Mouse (Mus musculus) B cell, adult 67 days (primary cell): ENCODE measurements around the gene Gm10717. TPM values are rescaled to one million over a fixed set of nuclear protein-coding genes. Genes with fewer than 3 reads are reported as not detected.

Source experiments
- total RNA-seq, 2 experiments: library from RNA; stranded (reverse); gene quantifications; 4 replicates each; pipeline ENCODE4 v1.2.4; 2023

Gene Gm10717
- 1 to 10 TPM in 1 of 2 experiments, not detected in 1; 2.8 TPM for total RNA-seq

GRCm38 (mm10) chr9:3024912-3025467 is at the start of gene Gm10717:
Gene Gm10717, plus strand, starts transcription at chr9:3025417.

DNA sequence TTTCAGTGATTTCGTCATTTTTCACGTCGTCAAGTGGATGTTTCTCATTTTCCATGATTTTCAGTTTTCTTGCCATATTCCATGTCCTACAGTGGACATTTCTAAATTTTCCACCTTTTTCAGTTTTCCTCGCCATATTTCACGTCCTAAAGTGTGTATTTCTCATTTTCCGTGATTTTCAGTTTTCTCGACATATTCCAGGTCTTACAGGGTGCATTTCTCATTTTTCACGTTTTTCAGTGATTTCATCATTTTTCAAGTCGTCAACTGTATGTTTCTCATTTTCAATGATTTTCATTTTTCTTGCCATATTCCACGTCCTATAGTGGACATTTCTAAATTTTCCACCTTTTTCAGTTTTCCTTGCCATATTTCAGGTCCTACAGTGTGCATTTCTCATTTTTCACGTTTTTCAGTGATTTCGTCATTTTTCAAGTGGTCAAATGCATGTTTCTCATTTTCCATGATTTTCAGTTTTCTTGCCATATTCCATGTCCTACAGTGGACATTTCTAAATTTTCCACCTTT is 24.7 kb upstream of the Gm10717 start, which contains the start of gene Gm10722:
Gene Gm10722, plus strand, starts transcription at position 478 of the 528 bp plus-strand sequence.

DNA sequence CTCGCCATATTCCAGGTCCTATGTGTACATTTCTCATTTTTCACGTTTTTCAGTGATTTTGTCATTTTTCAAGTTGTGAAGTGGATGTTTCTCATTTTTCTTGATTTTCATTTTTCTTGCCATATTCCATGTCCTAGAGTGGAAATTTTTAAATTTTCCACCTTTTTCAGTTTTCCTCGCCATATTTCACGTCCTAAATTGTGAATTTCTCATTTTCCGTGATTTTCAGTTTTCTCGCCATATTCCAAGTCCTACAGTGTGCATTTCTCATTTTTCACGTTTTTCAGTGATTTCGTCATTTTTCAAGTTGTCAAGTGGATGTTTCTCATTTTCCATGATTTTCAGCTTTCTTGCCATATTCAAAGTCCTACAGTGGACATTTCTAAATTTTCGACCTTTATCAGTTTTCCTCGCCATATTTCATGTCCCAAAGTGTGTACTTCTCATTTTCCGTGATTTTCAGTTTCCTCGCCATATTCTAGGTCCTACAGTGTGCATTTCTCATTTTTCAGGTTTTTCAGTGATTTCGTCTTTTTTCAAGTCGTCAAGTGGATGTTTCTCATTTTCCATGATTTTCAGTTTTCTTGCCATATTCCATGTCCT is 22.3 kb upstream of the Gm10717 start, which contains the start of gene Gm11168:
Gene Gm11168, plus strand, starts transcription at position 553 of the 603 bp plus-strand sequence.

GRCm38 (mm10) chr9:3012733-3013279 is 12.4 kb upstream of the Gm10717 start, which contains the start of gene Gm10721:
Gene Gm10721, plus strand, starts transcription at chr9:3013140.

GRCm38 (mm10) chr9:3015354-3015753 is 9.9 kb upstream of the Gm10717 start, which contains the start of gene Gm10720:
Gene Gm10720, plus strand, starts transcription at chr9:3015654.

DNA sequence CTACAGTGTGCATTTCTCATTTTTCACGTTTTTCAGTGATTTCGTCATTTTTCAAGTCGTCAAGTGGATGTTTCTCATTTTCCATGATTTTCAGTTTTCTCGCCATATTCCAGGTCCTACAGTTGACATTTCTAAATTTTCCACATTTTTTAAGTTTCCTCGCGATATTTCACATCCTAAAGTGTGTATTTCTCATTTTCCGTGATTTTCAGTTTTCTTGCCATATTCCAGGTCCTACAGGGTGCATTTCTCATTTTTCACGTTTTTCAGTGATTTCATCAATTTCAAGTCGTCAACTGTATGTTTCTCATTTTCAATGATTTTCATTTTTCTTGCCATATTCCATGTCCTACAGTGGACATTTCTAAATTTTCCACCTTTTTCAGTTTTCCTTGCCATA is 8.1 kb upstream of the Gm10717 start, which contains the start of gene Gm10719:
Gene Gm10719, plus strand, starts transcription at position 301 of the 400 bp plus-strand sequence.

DNA sequence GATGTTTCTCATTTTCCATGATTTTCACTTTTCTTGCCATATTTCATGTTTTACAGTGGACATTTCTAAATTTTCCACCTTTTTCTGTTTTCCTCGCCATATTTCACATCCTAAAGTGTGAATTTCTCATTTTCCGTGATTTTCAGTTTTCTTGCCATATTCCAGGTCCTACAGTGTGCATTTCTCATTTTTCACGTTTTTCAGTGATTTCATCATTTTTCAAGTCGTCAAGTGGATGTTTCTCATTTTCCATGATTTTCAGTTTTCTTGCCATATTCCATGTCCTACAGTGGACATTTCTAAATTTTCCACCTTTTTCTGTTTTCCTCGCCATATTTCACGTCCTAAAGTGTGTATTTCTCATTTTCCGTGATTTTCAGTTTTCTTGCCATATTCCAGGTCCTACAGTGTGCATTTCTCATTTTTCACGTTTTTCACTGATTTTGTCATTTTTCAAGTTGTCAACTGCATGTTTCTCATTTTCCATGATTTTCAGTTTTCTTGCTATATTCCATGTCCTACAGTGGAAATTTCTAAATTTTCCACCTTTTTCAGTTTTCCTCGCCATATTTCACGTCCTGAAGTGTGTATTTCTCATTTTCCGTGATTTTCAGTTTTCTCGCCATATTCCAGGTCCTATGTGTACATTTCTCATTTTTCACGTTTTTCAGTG is 1.8 kb upstream of the Gm10717 start, which contains the start of gene Gm10718:
Gene Gm10718, plus strand, starts transcription at position 236 of the 673 bp plus-strand sequence.

GRCm38 (mm10) chr9:3034299-3034698 is 9.1 kb downstream of the Gm10717 start, which contains the start of gene Gm17535:
Gene Gm17535, plus strand, starts transcription at chr9:3034599.

DNA sequence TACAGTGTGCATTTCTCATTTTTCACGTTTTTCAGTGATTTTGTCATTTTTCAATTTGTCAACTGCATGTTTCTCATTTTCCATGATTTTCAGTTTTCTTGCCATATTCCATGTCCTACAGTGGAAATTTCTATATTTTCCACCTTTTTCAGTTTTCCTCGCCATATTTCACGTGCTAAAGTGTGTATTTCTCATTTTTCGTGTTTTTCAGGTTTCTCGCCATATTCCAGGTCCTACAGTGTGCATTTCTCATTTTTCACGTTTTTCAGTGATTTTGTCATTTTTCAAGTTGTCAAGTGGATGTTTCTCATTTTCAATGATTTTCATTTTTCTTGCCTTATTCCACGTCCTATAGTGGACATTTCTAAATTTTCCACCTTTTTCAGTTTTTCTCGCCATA is 11.4 kb downstream of the Gm10717 start, which contains the start of gene Gm10715:
Gene Gm10715, plus strand, starts transcription at position 301 of the 400 bp plus-strand sequence.

Other genes with a start within 250 kb of the Gm10717 start
- gene Gm10722, start 24.5 kb upstream of the Gm10717 start, total RNA-seq: not detected
- gene Gm11168, start 22.1 kb upstream of the Gm10717 start, total RNA-seq: under 1 TPM in 1 of 2 experiments, not detected in 1; 0.96 TPM
- 1 to 10 TPM; 1.4 to 1.9 TPM for gene Gm10721, start 12.3 kb upstream of the Gm10717 start, total RNA-seq
- gene Gm10720, start 9.8 kb upstream of the Gm10717 start, total RNA-seq: not detected
- 1 to 10 TPM in 1 of 2 experiments, not detected in 1; 4.6 TPM for gene Gm10719, start 8.0 kb upstream of the Gm10717 start, total RNA-seq
- gene Gm10718, start 1.9 kb upstream of the Gm10717 start, total RNA-seq: 1 to 10 TPM; 3.4 to 5.8 TPM
- gene Gm17535, start 9.2 kb downstream of the Gm10717 start, total RNA-seq: not detected
- gene Gm10715, start 11.5 kb downstream of the Gm10717 start, total RNA-seq: not detected